Mouse (Mus musculus): Measurements from ENCODE around the gene BC028528. TPM values are rescaled to one million over a fixed set of nuclear protein-coding genes. Genes with fewer than 3 reads are reported as not detected.

BC028528 gene
- 2.1 and 2.7 TPM in 2 replicates for polyA plus RNA-seq (2012)

GRCm38 (mm10) chr3:95891211-95892065, at the start of gene BC028528:
Gene BC028528, minus strand, starts transcription at chr3:95892005.

DNA sequence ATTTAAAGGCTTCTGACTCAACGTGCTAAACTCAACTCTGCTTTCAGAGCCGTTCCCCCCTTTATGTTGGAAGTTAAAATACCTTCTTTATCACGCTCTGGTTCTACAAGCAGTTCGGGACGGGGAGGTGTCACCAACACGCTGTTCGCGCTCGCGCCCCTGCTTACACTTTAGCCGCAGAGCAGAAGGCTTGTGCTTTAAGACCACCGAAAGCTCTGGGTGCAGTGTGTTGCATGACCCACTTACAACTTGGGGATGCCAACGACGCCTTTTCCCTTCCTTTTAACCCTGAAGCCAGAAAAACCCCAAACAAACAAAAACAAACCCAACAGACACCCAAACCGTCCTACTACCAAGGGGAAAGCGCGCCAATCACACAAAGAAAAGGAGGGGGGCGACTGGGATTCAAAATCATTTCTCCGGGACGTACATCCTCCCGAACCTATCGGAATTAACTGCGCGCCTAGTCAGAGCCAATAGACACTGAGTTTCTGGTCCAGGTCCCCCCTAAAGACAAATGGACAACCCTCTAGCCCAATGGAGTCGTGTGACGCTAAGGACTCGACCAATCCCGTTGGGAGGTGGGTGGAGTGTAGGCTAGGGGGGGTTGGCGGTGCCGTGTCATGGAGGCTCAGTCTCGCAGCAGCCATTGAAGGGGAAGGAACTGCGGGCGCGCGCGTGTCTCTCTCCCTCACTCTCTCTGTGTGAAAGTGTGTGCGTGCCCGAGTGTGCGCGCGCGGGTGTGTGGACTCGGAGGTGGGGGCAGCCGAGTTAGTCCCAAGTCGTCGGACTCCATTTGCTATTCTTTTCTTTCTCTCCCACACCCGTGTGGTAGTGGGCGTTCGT, 37.1 kb upstream of the BC028528 start, which contains the start of gene Anp32e:
Gene Anp32e (plus strand): TSS at position 589 of the 846 bp plus-strand sequence.

DNA sequence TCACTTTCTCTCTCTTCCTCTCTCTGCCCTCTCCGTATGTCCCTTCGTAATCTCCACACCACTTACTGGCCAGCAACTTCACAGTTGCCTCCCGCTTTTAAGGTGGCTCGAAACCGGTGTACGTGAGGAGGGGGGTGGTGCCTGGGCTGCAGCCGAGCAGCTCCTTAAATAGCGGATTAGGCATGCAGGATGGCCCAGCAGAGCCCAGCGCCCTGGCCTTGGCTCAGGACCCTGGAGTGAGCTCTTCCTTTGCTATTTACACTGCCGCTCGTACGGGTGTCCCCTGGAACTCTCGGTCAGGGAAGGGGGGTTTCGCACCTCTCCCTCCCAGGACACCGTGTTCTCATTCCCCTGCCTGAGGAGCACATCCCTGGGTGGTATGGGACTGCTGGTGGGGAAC, 12.8 kb upstream of the BC028528 start, which contains the start of gene Car14:
Gene Car14 (minus strand): TSS at position 124 of the 400 bp plus-strand sequence.

DNA sequence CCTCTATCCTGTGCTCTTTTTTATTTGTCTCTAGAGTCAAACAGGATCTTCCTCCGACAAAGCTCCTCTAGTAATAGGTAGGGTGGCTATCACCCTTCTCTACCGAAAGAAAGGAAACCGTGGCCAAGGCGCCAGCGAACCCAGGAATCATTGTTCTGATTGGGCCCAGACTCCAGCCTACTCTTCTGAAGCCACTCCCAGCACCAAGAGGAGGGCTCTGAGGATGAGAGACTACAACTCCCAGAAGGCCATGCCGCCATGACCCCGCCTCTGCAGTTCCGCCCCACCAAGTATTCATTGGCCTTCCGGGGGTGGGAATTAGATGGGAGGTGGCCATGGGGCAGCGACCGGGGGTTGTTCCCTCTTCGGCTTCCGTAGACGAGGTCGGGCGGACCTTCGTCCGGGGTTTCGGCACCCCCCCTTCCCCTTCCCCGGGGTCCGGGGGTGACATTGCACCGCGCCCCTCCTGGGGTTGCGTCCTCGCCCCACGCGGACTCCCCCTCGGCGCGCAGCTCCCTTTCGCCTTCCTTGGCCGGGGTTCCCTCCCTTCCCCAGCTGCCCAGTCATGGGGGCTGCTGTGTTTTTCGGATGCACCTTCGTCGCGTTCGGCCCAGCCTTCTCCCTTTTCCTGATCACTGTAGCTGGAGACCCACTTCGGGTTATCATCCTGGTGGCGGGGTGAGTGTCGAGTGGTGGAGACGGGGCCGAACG, 2.0 kb upstream of the BC028528 start, which contains the start of gene Aph1a:
Gene Aph1a (plus strand): TSS at position 364 of the 711 bp plus-strand sequence.

GRCm38 (mm10) chr3:95881979-95882815, 9.6 kb downstream of the BC028528 start, which contains the start of gene Ciart:
Gene Ciart, minus strand, starts transcription at chr3:95882251.

DNA sequence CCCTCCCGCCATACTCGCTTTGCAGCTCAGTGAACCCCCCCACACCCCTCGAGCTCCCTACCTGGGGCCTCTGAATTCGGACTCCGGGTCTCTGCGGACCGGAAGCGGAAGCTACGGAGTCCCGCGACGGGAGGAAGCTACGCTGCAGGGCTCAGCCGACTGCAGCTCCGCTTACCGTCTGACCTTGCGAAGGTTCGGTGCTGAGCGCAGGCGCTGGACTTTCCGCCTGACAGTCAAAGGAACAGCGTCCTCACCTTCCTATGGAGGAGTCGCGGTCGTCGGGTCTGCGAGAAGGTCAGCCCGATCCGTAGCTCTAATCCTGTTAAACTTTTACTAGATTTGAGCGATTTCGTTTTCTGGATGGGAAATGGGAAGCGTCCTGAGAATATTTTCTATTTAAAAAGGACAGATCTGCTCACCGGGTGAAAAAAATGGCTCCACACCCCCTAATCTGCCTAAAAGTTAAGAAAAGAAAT, 20.4 kb downstream of the BC028528 start, which contains the start of gene Mrps21:
Gene Mrps21 (minus strand): TSS at position 128 of the 476 bp plus-strand sequence.

DNA sequence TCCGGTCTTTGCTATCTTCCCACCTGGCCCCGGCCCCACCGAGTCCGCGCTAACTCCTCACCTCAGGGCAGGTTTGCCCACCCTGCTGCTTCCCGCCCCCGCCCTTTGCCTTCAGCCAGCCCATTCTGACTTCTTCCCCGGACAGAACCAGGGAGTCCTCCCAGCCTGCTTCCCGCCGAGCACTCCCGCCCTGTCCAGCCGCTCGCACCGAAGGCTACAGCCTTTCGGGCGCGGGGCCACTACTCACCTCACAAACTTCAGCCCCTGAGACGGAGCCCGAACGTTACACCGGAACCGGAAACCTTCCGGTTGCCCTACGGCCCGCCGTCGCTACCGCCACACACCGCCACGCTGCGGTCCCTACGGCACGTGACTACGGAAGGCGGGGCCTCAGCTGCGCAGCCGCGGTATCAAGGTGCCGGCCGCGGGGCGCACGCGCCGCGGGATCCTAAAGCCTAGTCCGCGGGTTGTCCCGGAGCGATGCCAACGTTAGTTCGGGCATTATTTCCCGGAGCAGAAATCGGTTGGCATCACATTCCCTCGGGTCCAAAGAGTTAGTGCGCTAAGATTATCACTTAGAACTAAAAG, 36.2 kb downstream of the BC028528 start, which contains the start of gene Prpf3:
Gene Prpf3 (minus strand): TSS at position 384 of the 588 bp plus-strand sequence.

Other genes starting within 250 kb of the BC028528 start
- 437 and 552 TPM in 2 replicates for gene Mcl1, start 233.2 kb downstream of the BC028528 start, polyA plus RNA-seq (2012)
- 1.3 and 1.6 TPM in 2 replicates for gene Adamtsl4, start 204.1 kb downstream of the BC028528 start, polyA plus RNA-seq (2012)
- 11.3 and 14.5 TPM in 2 replicates for gene Ecm1, start 152.4 kb downstream of the BC028528 start, polyA plus RNA-seq (2012)
- gene Tars2, start 131.8 kb downstream of the BC028528 start, polyA plus RNA-seq (2012), result 41.4 and 54.6 TPM in 2 replicates
- gene Rprd2, start 73.1 kb downstream of the BC028528 start, polyA plus RNA-seq (2012), result 4.7 and 6.0 TPM in 2 replicates
- 6.5 and 7.9 TPM in 2 replicates for gene Prpf3, start 36.1 kb downstream of the BC028528 start, polyA plus RNA-seq (2012)
- 114 and 124 TPM in 2 replicates for gene Mrps21, start 20.5 kb downstream of the BC028528 start, polyA plus RNA-seq (2012)
- gene Ciart, start 9.8 kb downstream of the BC028528 start, polyA plus RNA-seq (2012), result 10.0 and 15.3 TPM in 2 replicates
- 125 and 163 TPM in 2 replicates for gene Aph1a, start 2.0 kb upstream of the BC028528 start, polyA plus RNA-seq (2012)
- gene Car14, start 12.7 kb upstream of the BC028528 start, polyA plus RNA-seq (2012), result not detected in 2 replicates
- gene Anp32e, start 37.2 kb upstream of the BC028528 start, polyA plus RNA-seq (2012), result 272 and 489 TPM in 2 replicates
- gene Plekho1, start 104.0 kb upstream of the BC028528 start, polyA plus RNA-seq (2012), result 232 TPM in 2 replicates
- gene Vps45, start 166.5 kb upstream of the BC028528 start, polyA plus RNA-seq (2012), result 6.0 and 7.1 TPM in 2 replicates
- 3.0 and 4.9 TPM in 2 replicates for gene Otud7b, start 212.5 kb upstream of the BC028528 start, polyA plus RNA-seq (2012)

All from megakaryocyte-erythroid progenitor cell, adult 5 weeks (primary cell).